Mouse (Mus musculus): ENCODE measurements around the gene Olfr356.

Olfr356 gene

GRCm38 (mm10) chr2:36936821-36937220 is at the start of gene Olfr356:
Gene Olfr356, plus strand, starts transcription at chr2:36937121.
- no peak for DNase-seq (ENCODE audit: low spot score)

- no peak for DNase-seq (ENCODE audit: low spot score)
Observed at GRCm38 (mm10) chr2:36892836-36893235, 44.1 kb upstream of the Olfr356 start, which contains the start of gene Olfr353. Gene Olfr353, minus strand, starts transcription at chr2:36892936.

GRCm38 (mm10) chr2:36897114-36897513 is 39.8 kb upstream of the Olfr356 start:
- DNase-seq (ENCODE audit: low spot score) = no peak

GRCm38 (mm10) chr2:36905380-36905779 is 31.5 kb upstream of the Olfr356 start, which contains the start of gene Olfr354:
Gene Olfr354, plus strand, starts transcription at chr2:36905680.
- no peak for DNase-seq (ENCODE audit: low spot score)

- DNase-seq (ENCODE audit: low spot score) = no peak
Observed at GRCm38 (mm10) chr2:36928797-36929196, 8.1 kb upstream of the Olfr356 start, which contains the start of gene Olfr355. Gene Olfr355, minus strand, starts transcription at chr2:36928897.
